Mouse (Mus musculus) G1E (cell line): Measurements from ENCODE around the gene Atp2b2.

Experiments
- CTCF ChIP-seq: IDR thresholded peaks from 2 replicates; pipeline ENCODE4 v1.5.1; 2012; ENCODE audit warnings: low read depth, low read length, inconsistent platforms, mixed read lengths
- TAL1 ChIP-seq: conservative IDR thresholded peaks from 2 replicates; pipeline ENCODE4 v1.6.1; 2012; ENCODE audit warnings: low read depth, low read length, inconsistent platforms, mixed read lengths

GRCm38 (mm10) chr6:113731296-113731695, 311.1 kb downstream of the Atp2b2 start:
- no peak for TF ChIP-seq CTCF
- no peak for TF ChIP-seq TAL1
